Mouse (Mus musculus) liver, embryonic 15.5 days (tissue): ENCODE measurements around the gene Morc2b. TPM values are rescaled to one million over a fixed set of nuclear protein-coding genes. Genes with fewer than 3 reads are reported as not detected.
"Not testable (repeated sequence)": the region's sequence is repeated elsewhere in the genome, so short reads cannot be mapped to it uniquely, and the experiment has no call there.

Experiments
- ATAC-seq: fragments of 200-750 bp; cut with Nextera tagmentation; 2 replicates; pipeline ENCODE4 v1.8.0; 2017; ENCODE audit warnings: moderate number of reproducible peaks, mild to moderate bottlenecking, moderate library complexity; ENCODE audit not compliant: insufficient read depth
- H3K27ac ChIP-seq: fragments of 300-500 bp; sonication (generic); replicated peaks from 2 replicates; pipeline ENCODE4 v1.5.1; 2015; ENCODE audit warnings: mild to moderate bottlenecking, inconsistent platforms
- H3K27me3 ChIP-seq: fragments of 300-500 bp; sonication (generic); 2 replicates; pipeline ENCODE4 v1.6.1; 2015; ENCODE audit warnings: mild to moderate bottlenecking, inconsistent platforms
- H3K36me3 ChIP-seq: fragments of 300-500 bp; sonication (generic); replicated peaks from 2 replicates; pipeline ENCODE4 v1.6.1; 2015; ENCODE audit warnings: moderate library complexity, mild to moderate bottlenecking, inconsistent platforms
- H3K4me1 ChIP-seq: fragments of 300-500 bp; sonication (generic); replicated peaks from 2 replicates; pipeline ENCODE4 v1.6.1; 2015; ENCODE audit warnings: inconsistent platforms
- H3K4me2 ChIP-seq: fragments of 300-500 bp; sonication (generic); 2 replicates; pipeline ENCODE4 v1.6.1; 2015; ENCODE audit warnings: moderate library complexity, mild to moderate bottlenecking, inconsistent platforms
- H3K4me3 ChIP-seq: fragments of 300-500 bp; sonication (generic); replicated peaks from 2 replicates; pipeline ENCODE4 v1.5.1; 2015; ENCODE audit warnings: mild to moderate bottlenecking, inconsistent platforms
- H3K9ac ChIP-seq: fragments of 300-500 bp; sonication (generic); 2 replicates; pipeline ENCODE4 v1.6.1; 2015; ENCODE audit warnings: moderate library complexity, mild to moderate bottlenecking, inconsistent platforms
- H3K9me3 ChIP-seq: fragments of 300-500 bp; sonication (generic); replicated peaks from 2 replicates; pipeline ENCODE4 v1.6.1; 2016; ENCODE audit warnings: inconsistent platforms
- WGBS: fragments of 180-500 bp; shearing (Covaris S2); methylation state at CpG from one replicate; pipeline ENCODE4 v1.1.7; 2015; ENCODE audit warnings: mixed read lengths; ENCODE audit not compliant: insufficient replicate concordance; 5-methylcytosine and 5-hydroxymethylcytosine counted together
- polyA plus RNA-seq: library from polyadenylated mRNA; unstranded; fragments of >200 nt; fragmentation: Nextera tagmentation; extraction: Ambion mirVana; gene quantifications from 2 replicates; pipeline ENCODE4 v1.2.1, GENCODE M21; 2015

The Morc2b gene
- polyA plus RNA-seq, result not detected in 2 replicates

DNA sequence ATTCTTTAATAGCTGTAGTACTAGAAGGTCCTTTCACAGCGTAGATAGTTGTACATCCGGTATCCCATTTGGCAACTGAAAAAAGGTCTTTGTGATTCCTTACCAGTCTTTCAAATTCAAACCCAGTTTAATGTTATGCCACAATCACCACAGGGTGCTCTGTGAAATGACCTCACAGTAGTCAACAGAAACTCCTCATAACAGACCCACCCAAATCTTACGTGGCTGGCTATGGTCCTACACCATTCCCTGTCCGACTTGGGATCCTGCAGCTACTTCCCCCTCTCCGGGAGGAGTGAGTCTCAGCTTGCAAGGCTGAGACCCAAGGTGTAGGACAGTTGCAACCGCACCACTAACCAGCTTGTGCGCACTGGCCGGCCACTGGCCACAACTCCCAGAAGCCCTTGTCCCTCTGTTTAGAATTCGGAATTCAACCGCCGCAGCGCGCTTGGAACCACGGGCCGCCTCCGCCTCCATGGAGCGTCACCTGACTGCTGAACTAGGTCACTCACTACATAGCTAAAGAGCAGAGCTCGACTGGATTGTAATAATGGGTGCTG, at the start of gene Morc2b:
Morc2b (minus strand) TSS at position 423 of the 560 bp plus-strand sequence.
- no peak within 1 kb of the TSS for H3K27ac ChIP-seq
- H3K4me3 ChIP-seq, result no peak within 1 kb of the TSS
- H3K9me3 ChIP-seq, result no peaks in the 10 kb centered on the region
- H3K4me1 ChIP-seq, result no peaks in the 10 kb centered on the region
- H3K4me2 ChIP-seq, result no peak within 1 kb of the TSS
- ATAC-seq, result no peak
- H3K36me3 ChIP-seq, result no peaks in the 10 kb centered on the region
- no peaks in the 10 kb centered on the region for H3K27me3 ChIP-seq
- no peak within 1 kb of the TSS for H3K9ac ChIP-seq
- 68% methylated on average over 18 of the region's 18 CpGs for WGBS

DNA sequence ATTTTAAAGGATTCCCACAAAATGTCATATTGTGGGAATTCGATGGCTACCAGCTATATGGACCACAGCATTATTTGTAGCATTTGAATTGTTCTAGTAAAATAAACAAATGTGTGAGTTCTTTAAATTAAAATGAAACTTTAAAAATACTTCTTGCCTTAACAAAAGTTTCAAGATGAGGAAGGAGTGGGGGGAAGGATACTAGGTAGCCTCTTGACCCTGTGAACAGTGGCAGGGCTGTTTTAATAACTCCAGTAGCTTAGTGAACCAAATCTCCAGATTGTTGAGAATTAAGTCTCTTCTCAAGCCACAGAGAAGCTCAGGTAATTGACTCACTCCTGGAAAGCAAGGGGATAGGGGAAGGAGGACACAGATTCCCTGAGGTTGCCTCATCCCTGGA, 28.7 kb upstream of the Morc2b start, which contains the start of gene Olfr55:
Olfr55 (plus strand) TSS at position 301 of the 400 bp plus-strand sequence.
- 52% methylated on average over 1 of the region's 1 CpGs for WGBS
- not testable (repeated sequence) for ATAC-seq, H3K9me3 ChIP-seq, H3K36me3 ChIP-seq, H3K27me3 ChIP-seq, H3K9ac ChIP-seq, H3K4me1 ChIP-seq, H3K4me3 ChIP-seq, H3K4me2 ChIP-seq, H3K27ac ChIP-seq

DNA sequence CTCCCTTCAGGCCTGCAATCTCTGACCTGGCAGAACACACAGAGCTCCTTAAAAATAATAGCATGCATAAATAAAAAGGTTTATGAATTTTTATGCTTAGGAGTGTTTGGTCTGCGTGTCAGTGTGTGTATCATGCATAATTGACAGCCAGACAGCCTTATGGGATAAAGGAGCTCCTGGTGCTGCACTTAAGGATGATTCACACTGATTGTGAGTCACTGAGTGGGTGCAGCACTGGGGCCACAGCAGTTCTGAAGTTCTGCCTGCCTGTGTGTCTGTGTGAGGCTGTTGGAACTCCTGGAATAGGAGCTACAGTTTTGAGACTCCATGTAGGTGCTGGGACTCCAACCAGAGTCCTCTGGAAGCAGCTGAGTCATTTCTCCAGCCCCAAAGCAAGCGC, 13.2 kb downstream of the Morc2b start:
- Histone ChIP-seq H3K4me2 (no peak overlapping the region), H3K4me1 (no peaks in the 10 kb centered on the region), H3K27me3 (no peaks in the 10 kb centered on the region), H3K4me3 (no peak overlapping the region), H3K9ac (no peak overlapping the region), H3K27ac (no peak overlapping the region), H3K9me3 (no peaks in the 10 kb centered on the region), H3K36me3 (no peaks in the 10 kb centered on the region)
- WGBS, result 32% methylated on average over 2 of the region's 2 CpGs
- ATAC-seq, result no peak

DNA sequence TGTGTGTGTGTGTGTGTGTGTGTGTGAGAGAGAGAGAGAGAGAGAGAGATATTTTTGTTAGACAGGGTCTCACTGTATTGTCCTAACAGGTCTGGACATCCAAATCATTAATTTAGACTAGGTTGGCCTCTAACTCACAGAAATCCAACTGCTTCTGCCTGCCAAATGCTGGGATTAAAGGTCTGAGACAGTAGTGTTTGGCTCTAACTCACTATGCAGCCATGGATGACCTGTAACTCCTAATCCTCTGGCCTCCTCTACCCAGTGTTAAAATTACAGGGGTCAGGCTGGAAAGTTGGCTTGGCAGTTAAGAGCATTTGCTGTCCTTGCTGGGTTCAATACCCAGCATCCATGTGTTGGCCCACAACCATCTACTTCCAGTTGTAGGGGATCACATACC, 14.9 kb downstream of the Morc2b start:
- H3K27me3 ChIP-seq, result no peaks in the 10 kb centered on the region
- no peak overlapping the region for H3K4me2 ChIP-seq
- H3K4me1 ChIP-seq, result no peaks in the 10 kb centered on the region
- ATAC-seq, result no peak
- H3K9me3 ChIP-seq, result no peaks in the 10 kb centered on the region
- no peaks in the 10 kb centered on the region for H3K36me3 ChIP-seq
- no peak overlapping the region for H3K4me3 ChIP-seq
- no peak overlapping the region for H3K9ac ChIP-seq
- H3K27ac ChIP-seq, result no peak overlapping the region

DNA sequence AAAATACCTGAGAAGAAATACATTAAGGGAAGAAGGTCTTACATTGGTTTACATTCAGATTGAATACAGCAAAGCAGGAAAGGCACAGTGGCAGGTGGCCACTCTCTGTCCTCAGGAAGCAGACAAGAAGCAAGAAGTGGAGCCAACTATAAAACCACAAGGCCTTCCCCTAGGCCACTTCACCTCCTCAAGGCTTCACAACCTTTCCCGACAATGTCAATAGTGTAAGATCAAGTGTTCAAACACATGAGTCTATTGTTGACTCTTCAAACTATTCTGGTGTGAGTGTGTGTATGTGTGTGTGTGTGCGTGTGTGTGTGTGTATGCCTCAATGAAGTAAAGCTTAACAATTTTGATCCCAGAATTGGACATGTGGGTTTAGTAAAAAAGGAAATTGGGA, 42.1 kb downstream of the Morc2b start:
- ATAC-seq, result no peak
- 66% methylated on average over 2 of the region's 2 CpGs for WGBS
- no peaks in the 10 kb centered on the region for H3K36me3 ChIP-seq

DNA sequence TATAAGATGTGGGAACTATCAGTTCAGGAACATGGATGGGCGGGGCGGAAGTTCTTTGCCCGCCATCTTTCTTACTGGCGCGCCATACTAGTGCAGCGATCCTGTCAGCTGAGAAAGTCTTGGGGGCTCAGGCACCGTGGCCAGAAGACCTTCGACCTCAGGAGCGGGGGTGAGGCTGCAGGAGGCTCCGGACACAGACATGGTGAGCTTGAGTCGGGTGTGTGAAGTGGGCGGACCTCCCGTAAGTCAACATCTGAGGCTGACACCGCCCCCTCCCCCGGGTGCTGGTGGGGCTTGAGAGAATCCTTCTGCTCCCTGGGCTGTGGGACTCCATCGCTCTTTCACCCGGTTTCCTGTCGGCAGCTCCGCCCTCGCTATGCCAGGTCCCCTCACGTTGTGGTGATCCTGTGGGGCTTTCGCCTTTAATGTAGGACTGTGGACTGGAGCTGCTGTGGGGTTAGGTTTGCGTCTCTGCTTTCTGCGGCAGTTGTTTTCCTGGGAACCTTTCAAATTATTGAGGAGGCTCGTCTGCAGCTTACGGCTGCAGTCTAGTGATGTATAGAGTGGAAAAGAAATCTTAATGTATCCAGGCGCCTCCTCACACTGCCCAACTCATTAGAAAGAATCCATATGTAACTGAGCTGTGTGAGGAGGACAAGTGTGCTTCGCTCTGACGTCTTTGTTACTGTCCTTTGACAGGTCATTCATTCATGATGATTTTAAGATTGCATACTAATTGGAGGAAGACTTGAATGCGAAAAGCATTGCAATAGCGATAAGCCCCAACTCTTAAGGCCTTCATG, 46.9 kb downstream of the Morc2b start:
- 2% methylated on average over 31 of the region's 31 CpGs for WGBS
- Histone ChIP-seq H3K4me3 (peak overlapping the region; percentile 69), H3K27me3 (no peaks in the 10 kb centered on the region), H3K9ac (peak overlapping the region; percentile 58), H3K4me2 (peak overlapping the region; percentile 75), H3K27ac (peak overlapping the region; percentile 64), H3K36me3 (no peaks in the 10 kb centered on the region), H3K9me3 (no peaks in the 10 kb centered on the region), H3K4me1 (peaks cover 24% of the 10 kb centered on the region)
- peak; percentile 65 for ATAC-seq

More for the DNA sequence above, 42.1 kb downstream of the Morc2b start:
- Histone ChIP-seq H3K27me3 (no peaks in the 10 kb centered on the region), H3K9ac (no peak overlapping the region), H3K27ac (no peak overlapping the region), H3K4me3 (no peak overlapping the region), H3K4me2 (no peak overlapping the region), H3K4me1 (peaks cover 11% of the 10 kb centered on the region), H3K9me3 (no peaks in the 10 kb centered on the region)

DNA sequence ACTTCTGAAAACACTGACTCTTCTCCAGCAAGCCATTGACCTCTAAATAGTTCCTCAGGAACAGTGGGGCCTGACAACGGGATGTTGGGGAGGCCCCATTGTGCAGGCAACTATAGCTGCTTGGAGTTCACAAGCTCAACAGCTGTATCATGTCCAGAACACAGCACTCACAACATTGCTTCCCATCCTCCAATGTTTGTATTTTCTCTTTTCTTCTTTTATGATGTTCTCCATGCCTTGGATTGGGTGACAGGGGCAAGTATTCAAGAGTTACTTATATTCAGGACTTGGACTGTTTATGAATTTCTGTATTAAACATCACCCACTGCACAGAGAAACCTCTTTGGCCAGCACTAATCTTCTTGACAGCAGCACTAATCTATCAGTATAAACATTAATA, 47.9 kb downstream of the Morc2b start:
- peaks cover 24% of the 10 kb centered on the region for H3K4me1 ChIP-seq
- H3K27me3 ChIP-seq, result no peaks in the 10 kb centered on the region
- no peak for ATAC-seq
- no peak overlapping the region for H3K9ac ChIP-seq
- no peak overlapping the region for H3K4me3 ChIP-seq
- no peaks in the 10 kb centered on the region for H3K9me3 ChIP-seq
- H3K27ac ChIP-seq, result no peak overlapping the region
- H3K4me2 ChIP-seq, result no peak overlapping the region
- 91% methylated on average over 1 of the region's 1 CpGs for WGBS
- no peaks in the 10 kb centered on the region for H3K36me3 ChIP-seq

DNA sequence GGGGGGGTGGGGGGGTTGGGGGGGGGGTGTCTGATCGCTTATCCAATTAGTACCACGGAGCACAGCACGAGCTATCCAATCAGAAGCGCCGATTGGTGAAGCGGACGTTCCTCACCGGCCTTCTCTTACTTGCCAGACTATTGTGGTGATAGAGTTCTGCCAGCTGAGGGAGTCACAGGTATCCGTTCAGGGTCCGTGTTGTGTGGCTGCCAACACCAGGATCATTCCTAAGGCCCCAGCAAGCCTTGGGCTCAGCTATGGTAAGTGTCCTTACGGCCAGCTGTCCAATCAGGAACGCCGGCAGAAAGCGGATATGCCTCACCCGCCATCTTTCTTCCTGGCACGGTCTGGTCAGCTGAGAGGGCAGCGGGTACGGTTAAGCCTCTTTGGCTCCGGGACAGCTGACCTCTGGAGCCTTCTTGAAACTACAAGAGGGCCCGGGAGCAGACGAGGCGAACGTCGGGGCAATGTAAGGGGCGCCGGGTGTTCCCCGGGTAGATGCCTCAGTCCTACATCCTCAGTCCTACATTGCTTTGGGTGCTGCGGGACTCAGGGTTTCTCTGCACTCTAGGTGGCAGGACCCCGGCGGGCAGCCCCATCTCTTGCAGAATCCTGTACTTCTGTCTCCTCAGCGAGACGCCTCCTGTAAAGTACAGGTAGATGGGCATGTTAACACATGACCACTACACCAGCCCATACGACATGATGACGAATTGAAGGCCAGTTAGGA, 50.1 kb downstream of the Morc2b start, which contains the start of gene Zfp563:
Zfp563 (plus strand) TSS at position 91 of the 730 bp plus-strand sequence.
- Histone ChIP-seq H3K4me3 (peak within 1 kb of the TSS; percentile 70), H3K4me1 (peaks cover 24% of the 10 kb centered on the region), H3K36me3 (no peaks in the 10 kb centered on the region), H3K27ac (peak within 1 kb of the TSS; percentile 76), H3K27me3 (no peaks in the 10 kb centered on the region), H3K4me2 (peak within 1 kb of the TSS; percentile 79), H3K9me3 (no peaks in the 10 kb centered on the region), H3K9ac (peak within 1 kb of the TSS; percentile 66)
- peak; percentile 84 for ATAC-seq
- 6% methylated on average over 34 of the region's 34 CpGs for WGBS

DNA sequence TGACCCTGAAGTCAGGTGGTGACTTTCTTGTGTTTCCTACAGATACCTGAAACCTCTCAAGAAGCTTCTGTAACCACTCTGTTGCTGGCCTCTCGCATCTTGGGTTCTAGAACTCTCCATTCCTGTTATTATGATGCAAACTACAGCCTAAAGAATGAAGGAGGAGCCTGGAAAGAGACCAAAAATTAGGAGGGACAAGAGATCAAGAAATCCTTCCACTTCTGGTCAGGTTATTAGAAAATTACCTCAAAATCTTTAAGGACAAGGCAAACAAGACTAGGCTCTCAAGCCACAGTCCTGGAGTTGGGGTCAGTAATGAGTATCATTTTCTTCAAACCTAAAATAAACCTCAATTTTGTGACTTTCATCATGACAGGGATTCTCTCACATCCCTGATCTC, 71.5 kb downstream of the Morc2b start, which contains the start of gene 4921501E09Rik:
4921501E09Rik (minus strand) TSS at position 101 of the 400 bp plus-strand sequence.
- 33% methylated on average over 1 of the region's 1 CpGs for WGBS
- Histone ChIP-seq H3K9ac (no peak within 1 kb of the TSS), H3K4me3 (no peak within 1 kb of the TSS), H3K4me2 (no peak within 1 kb of the TSS), H3K9me3 (no peaks in the 10 kb centered on the region), H3K4me1 (no peaks in the 10 kb centered on the region), H3K27ac (no peak within 1 kb of the TSS), H3K27me3 (no peaks in the 10 kb centered on the region), H3K36me3 (no peaks in the 10 kb centered on the region)
- no peak for ATAC-seq
